Mouse (Mus musculus): Measurements from ENCODE around the gene Ipo4. TPM values are rescaled to one million over a fixed set of nuclear protein-coding genes. Genes with fewer than 3 reads are reported as not detected.

Gene Ipo4
- polyA plus RNA-seq, 1 experiment from 2014 or later = 127 TPM

- Histone ChIP-seq H3K36me3 (ENCODE audit: control insufficient read depth, insufficient read depth, low read length) (peaks cover 81% of the 10 kb centered on the region), H3K27ac (replicated peaks; ENCODE audit: low read depth, low read length) (peak within 1 kb of the TSS; percentile 48), H3K9ac (ENCODE audit: low read depth, low read length) (peak within 1 kb of the TSS; percentile 60), H3K4me3 (ENCODE audit: low read depth, low read length) (peak within 1 kb of the TSS; percentile 42), H3K9me3 (ENCODE audit: control insufficient read depth, low read length) (no peaks in the 10 kb centered on the region), H3K4me2 (ENCODE audit: low read depth, low read length) (peak within 1 kb of the TSS; percentile 59), H3K4me1 (ENCODE audit: control insufficient read depth, insufficient read depth, low read length) (peaks cover 4% of the 10 kb centered on the region; the same call in 1 of the 2 replicates), H3K27me3 (replicated peaks; ENCODE audit: control insufficient read depth, insufficient read depth, low read length) (no peaks in the 10 kb centered on the region)
- 83% methylated on average over 7 of the region's 7 CpGs for WGBS
- ATAC-seq (ENCODE audit: low read depth) (no peak), DNase-seq (ENCODE audit: low spot score) (no peak)
Observed at GRCm38 (mm10) chr14:55603271-55603632, 32.5 kb downstream of the Ipo4 start, which contains the start of gene Irf9. TSS of gene Irf9 (plus strand) at chr14:55603571.

DNA sequence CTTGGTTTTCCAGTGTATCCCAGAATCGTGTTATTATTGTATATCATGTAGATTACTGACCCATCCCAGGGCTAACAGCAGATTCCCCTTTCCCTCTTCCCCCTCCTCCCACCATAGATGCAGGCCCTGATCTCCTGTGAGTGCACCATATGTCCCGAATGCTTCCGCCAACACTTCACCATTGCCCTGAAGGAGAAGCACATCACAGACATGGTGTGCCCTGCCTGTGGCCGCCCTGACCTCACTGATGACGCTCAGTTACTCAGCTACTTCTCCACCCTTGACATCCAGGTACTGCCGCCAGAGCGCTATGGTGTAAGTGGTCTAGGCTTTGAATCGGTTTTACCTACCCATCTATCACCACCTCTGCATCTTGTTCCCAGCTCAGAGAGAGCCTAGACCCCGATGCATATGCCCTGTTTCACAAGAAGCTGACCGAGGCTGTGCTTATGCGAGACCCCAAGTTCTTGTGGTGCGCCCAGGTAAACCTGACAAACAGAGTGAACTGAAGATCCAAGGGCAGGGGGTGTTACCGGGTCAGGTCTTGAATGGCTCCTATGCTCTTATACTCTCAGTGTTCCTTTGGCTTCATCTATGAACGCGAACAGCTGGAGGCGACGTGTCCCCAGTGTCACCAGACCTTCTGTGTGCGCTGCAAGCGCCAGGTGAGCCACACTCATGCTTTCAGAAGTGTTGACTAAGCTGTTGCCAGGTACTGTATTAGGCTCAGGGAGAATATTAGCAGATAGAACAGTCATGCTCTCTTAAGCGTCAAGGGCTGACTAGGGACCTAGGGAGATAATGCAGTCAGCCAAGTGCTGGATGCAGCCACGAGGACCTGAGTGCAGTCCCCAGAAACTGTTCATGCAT is 37.0 kb downstream of the Ipo4 start:
- Histone ChIP-seq H3K4me3 (ENCODE audit: low read depth, low read length) (no peak overlapping the region), H3K27me3 (replicated peaks; ENCODE audit: control insufficient read depth, insufficient read depth, low read length) (no peaks in the 10 kb centered on the region), H3K36me3 (ENCODE audit: control insufficient read depth, insufficient read depth, low read length) (peaks cover 91% of the 10 kb centered on the region), H3K4me1 (ENCODE audit: control insufficient read depth, insufficient read depth, low read length) (peaks cover 3% of the 10 kb centered on the region; the same call in 1 of the 2 replicates), H3K27ac (replicated peaks; ENCODE audit: low read depth, low read length) (no peak overlapping the region), H3K4me2 (ENCODE audit: low read depth, low read length) (no peak overlapping the region), H3K9me3 (ENCODE audit: control insufficient read depth, low read length) (no peaks in the 10 kb centered on the region), H3K9ac (ENCODE audit: low read depth, low read length) (no peak overlapping the region)
- ATAC-seq (ENCODE audit: low read depth) (no peak), DNase-seq (ENCODE audit: low spot score) (no peak)
- WGBS = 96% methylated on average over 21 of the region's 21 CpGs

DNA sequence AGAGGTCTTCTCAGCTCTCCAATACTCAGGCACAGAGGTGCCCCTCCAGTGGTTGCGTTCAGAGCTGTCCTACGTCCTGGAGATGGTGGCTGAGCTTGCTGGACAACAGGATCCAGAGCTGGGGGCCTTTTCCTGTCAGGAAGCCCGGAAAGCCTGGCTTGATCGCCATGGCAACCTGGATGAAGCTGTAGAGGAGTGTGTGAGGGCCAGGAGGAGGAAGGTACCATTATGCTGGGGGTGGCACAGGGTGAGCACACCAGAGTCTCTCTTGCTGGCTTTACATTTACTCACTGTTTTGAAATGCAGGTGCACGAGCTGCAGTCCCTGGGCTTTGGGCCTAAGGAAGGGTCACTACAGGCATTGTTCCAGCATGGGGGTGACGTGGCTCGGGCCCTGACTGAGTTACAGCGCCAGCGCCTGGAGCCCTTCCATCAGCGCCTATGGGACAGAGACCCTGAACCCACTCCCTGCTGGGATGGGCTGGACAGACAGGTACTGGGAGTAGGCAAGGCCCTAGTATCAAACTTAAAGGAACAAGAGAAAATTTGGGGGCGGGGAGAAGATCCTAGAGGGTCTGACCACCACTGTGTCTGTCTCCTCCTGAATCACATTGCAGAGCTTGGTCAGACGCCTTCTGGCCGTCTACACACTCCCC is 39.6 kb downstream of the Ipo4 start:
- H3K4me1 ChIP-seq (ENCODE audit: control insufficient read depth, insufficient read depth, low read length) = peaks cover 7% of the 10 kb centered on the region
- H3K4me3 ChIP-seq (ENCODE audit: low read depth, low read length) = no peak overlapping the region
- no peak overlapping the region for H3K9ac ChIP-seq (ENCODE audit: low read depth, low read length)
- no peaks in the 10 kb centered on the region for H3K9me3 ChIP-seq (ENCODE audit: control insufficient read depth, low read length)
- H3K27me3 ChIP-seq (replicated peaks; ENCODE audit: control insufficient read depth, insufficient read depth, low read length) = no peaks in the 10 kb centered on the region
- no peak overlapping the region for H3K27ac ChIP-seq (replicated peaks; ENCODE audit: low read depth, low read length)
- DNase-seq (ENCODE audit: low spot score) = no peak
- ATAC-seq (ENCODE audit: low read depth) = no peak
- peaks cover 65% of the 10 kb centered on the region for H3K36me3 ChIP-seq (ENCODE audit: control insufficient read depth, insufficient read depth, low read length)
- H3K4me2 ChIP-seq (ENCODE audit: low read depth, low read length) = no peak overlapping the region
- 84% methylated on average over 13 of the region's 13 CpGs for WGBS

GRCm38 (mm10) chr14:55592226-55592625 is 43.5 kb downstream of the Ipo4 start:
- Histone ChIP-seq H3K4me3 (ENCODE audit: low read depth, low read length) (peak overlapping the region; percentile 74), H3K27ac (replicated peaks; ENCODE audit: low read depth, low read length) (no peak overlapping the region; the same call in 1 of the 2 replicates), H3K9me3 (ENCODE audit: control insufficient read depth, low read length) (no peaks in the 10 kb centered on the region), H3K4me1 (ENCODE audit: control insufficient read depth, insufficient read depth, low read length) (peaks cover 13% of the 10 kb centered on the region), H3K4me2 (ENCODE audit: low read depth, low read length) (peak overlapping the region; percentile 92), H3K27me3 (replicated peaks; ENCODE audit: control insufficient read depth, insufficient read depth, low read length) (no peaks in the 10 kb centered on the region), H3K9ac (ENCODE audit: low read depth, low read length) (peak overlapping the region; percentile 79), H3K36me3 (ENCODE audit: control insufficient read depth, insufficient read depth, low read length) (peaks cover 49% of the 10 kb centered on the region)
- no peak for DNase-seq (ENCODE audit: low spot score)
- ATAC-seq (ENCODE audit: low read depth) = no peak
- 2% methylated on average over 16 of the region's 16 CpGs for WGBS

DNA sequence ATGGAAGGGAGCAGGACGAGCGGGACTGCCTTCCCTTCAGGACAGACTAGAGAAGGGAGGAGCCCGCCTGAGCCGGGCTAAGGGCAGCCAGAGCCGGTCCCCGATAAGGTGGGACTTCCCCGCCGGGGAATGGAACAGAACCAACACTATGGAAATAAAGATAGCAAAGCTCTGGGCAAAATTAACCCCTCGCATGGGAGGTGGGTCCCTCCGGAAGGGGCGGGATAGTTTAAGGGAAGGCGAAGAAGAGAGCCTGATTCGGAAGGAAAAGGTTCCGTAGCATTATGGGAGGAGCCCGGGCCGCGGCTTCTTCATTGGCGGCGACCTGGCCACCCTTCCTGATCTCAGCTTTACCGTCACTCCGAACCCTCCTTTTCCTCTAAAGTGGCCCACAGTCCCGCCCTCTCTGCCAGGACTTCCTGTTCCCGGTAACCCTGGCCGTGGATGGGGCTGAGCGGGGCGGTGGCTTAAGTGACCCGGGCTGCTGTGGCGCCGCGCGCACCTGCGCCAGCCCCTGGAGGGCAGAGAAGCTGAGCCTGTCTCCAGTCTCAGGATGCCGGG is 44.3 kb downstream of the Ipo4 start, which contains the start of gene Rnf31:
Rnf31 (plus strand) TSS at position 378 of the 561 bp plus-strand sequence.
- Histone ChIP-seq H3K27me3 (replicated peaks; ENCODE audit: control insufficient read depth, insufficient read depth, low read length) (no peaks in the 10 kb centered on the region), H3K4me1 (ENCODE audit: control insufficient read depth, insufficient read depth, low read length) (peaks cover 13% of the 10 kb centered on the region), H3K27ac (replicated peaks; ENCODE audit: low read depth, low read length) (peak within 1 kb of the TSS; percentile 96), H3K4me3 (ENCODE audit: low read depth, low read length) (peak within 1 kb of the TSS; percentile 74), H3K9me3 (ENCODE audit: control insufficient read depth, low read length) (no peaks in the 10 kb centered on the region), H3K9ac (ENCODE audit: low read depth, low read length) (peak within 1 kb of the TSS; percentile 79), H3K36me3 (ENCODE audit: control insufficient read depth, insufficient read depth, low read length) (peaks cover 46% of the 10 kb centered on the region), H3K4me2 (ENCODE audit: low read depth, low read length) (peak within 1 kb of the TSS; percentile 92)
- peak; percentile 97 for DNase-seq (ENCODE audit: low spot score)
- WGBS = under 1% methylated on average over 29 of the region's 33 CpGs
- ATAC-seq (ENCODE audit: low read depth) = peak; percentile 93

- Histone ChIP-seq H3K27ac (replicated peaks; ENCODE audit: low read depth, low read length) (peak within 1 kb of the TSS; percentile 96), H3K4me2 (ENCODE audit: low read depth, low read length) (peak within 1 kb of the TSS; percentile 92), H3K9me3 (ENCODE audit: control insufficient read depth, low read length) (no peaks in the 10 kb centered on the region), H3K9ac (ENCODE audit: low read depth, low read length) (peak within 1 kb of the TSS; percentile 79), H3K36me3 (ENCODE audit: control insufficient read depth, insufficient read depth, low read length) (peaks cover 41% of the 10 kb centered on the region), H3K4me1 (ENCODE audit: control insufficient read depth, insufficient read depth, low read length) (peaks cover 13% of the 10 kb centered on the region), H3K4me3 (ENCODE audit: low read depth, low read length) (peak within 1 kb of the TSS; percentile 74), H3K27me3 (replicated peaks; ENCODE audit: control insufficient read depth, insufficient read depth, low read length) (no peaks in the 10 kb centered on the region)
- DNase-seq (ENCODE audit: low spot score) (peak; percentile 99), ATAC-seq (ENCODE audit: low read depth) (peak; percentile 96)
- WGBS = under 1% methylated on average over 22 of the region's 22 CpGs
Observed at GRCm38 (mm10) chr14:55590748-55591330, 44.9 kb downstream of the Ipo4 start, which contains the start of gene Psme2. TSS of gene Psme2 (minus strand) at chr14:55591113.

GRCm38 (mm10) chr14:55589771-55590448 is 45.8 kb downstream of the Ipo4 start:
- ATAC-seq (ENCODE audit: low read depth) = no peak
- WGBS = 83% methylated on average over 11 of the region's 11 CpGs
- peak overlapping the region; percentile 81 for H3K27ac ChIP-seq (replicated peaks; ENCODE audit: low read depth, low read length)

GRCm38 (mm10) chr14:55589271-55589670 is 46.5 kb downstream of the Ipo4 start:
- peaks cover 26% of the 10 kb centered on the region for H3K36me3 ChIP-seq (ENCODE audit: control insufficient read depth, insufficient read depth, low read length)
- WGBS = 84% methylated on average over 5 of the region's 5 CpGs
- DNase-seq (ENCODE audit: low spot score) = no peak
- no peak overlapping the region for H3K4me3 ChIP-seq (ENCODE audit: low read depth, low read length)
- peaks cover 13% of the 10 kb centered on the region for H3K4me1 ChIP-seq (ENCODE audit: control insufficient read depth, insufficient read depth, low read length)
- H3K27ac ChIP-seq (replicated peaks; ENCODE audit: low read depth, low read length) = no peak overlapping the region
- H3K27me3 ChIP-seq (replicated peaks; ENCODE audit: control insufficient read depth, insufficient read depth, low read length) = no peaks in the 10 kb centered on the region
- no peak overlapping the region for H3K4me2 ChIP-seq (ENCODE audit: low read depth, low read length)
- no peaks in the 10 kb centered on the region for H3K9me3 ChIP-seq (ENCODE audit: control insufficient read depth, low read length)
- no peak overlapping the region for H3K9ac ChIP-seq (ENCODE audit: low read depth, low read length)
- ATAC-seq (ENCODE audit: low read depth) = no peak

More at GRCm38 (mm10) chr14:55589771-55590448, 45.8 kb downstream of the Ipo4 start:
- DNase-seq (ENCODE audit: low spot score) = no peak
- no peaks in the 10 kb centered on the region for H3K9me3 ChIP-seq (ENCODE audit: control insufficient read depth, low read length)
- no peaks in the 10 kb centered on the region for H3K27me3 ChIP-seq (replicated peaks; ENCODE audit: control insufficient read depth, insufficient read depth, low read length)
- H3K9ac ChIP-seq (ENCODE audit: low read depth, low read length) = peak overlapping the region; percentile 74
- H3K4me2 ChIP-seq (ENCODE audit: low read depth, low read length) = peak overlapping the region; percentile 92
- H3K4me3 ChIP-seq (ENCODE audit: low read depth, low read length) = peak overlapping the region; percentile 74
- peaks cover 13% of the 10 kb centered on the region for H3K4me1 ChIP-seq (ENCODE audit: control insufficient read depth, insufficient read depth, low read length)
- peaks cover 31% of the 10 kb centered on the region for H3K36me3 ChIP-seq (ENCODE audit: control insufficient read depth, insufficient read depth, low read length)

All from embryonic facial prominence, embryonic 14.5 days (tissue).